Mouse (Mus musculus) ES-E14 (cell line): Measurements from ENCODE around the gene Zfp619.

ENCODE experiments used
- CHD2 ChIP-seq: IDR thresholded peaks from 2 replicates; pipeline ENCODE4 v1.6.1; 2014; ENCODE audit warnings: mild to moderate bottlenecking, low read depth, low read length, inconsistent platforms
- HCFC1 ChIP-seq: IDR thresholded peaks from 2 replicates; pipeline ENCODE4 v1.6.1; 2012; ENCODE audit warnings: low read length, inconsistent platforms, borderline replicate concordance; ENCODE audit not compliant: insufficient read depth
- MAFK ChIP-seq: IDR thresholded peaks from 2 replicates; pipeline ENCODE4 v1.6.1; 2014; ENCODE audit warnings: mild to moderate bottlenecking, low read depth, low read length, inconsistent platforms; ENCODE audit not compliant: insufficient read depth
- ZC3H11A ChIP-seq: IDR thresholded peaks from 2 replicates; pipeline ENCODE4 v1.6.1; 2012; ENCODE audit warnings: low read depth, mild to moderate bottlenecking, inconsistent platforms, low read length, borderline replicate concordance
- ZNF384 ChIP-seq: IDR thresholded peaks from 2 replicates; pipeline ENCODE4 v1.6.1; 2012; ENCODE audit warnings: low read depth, low read length, inconsistent platforms

DNA sequence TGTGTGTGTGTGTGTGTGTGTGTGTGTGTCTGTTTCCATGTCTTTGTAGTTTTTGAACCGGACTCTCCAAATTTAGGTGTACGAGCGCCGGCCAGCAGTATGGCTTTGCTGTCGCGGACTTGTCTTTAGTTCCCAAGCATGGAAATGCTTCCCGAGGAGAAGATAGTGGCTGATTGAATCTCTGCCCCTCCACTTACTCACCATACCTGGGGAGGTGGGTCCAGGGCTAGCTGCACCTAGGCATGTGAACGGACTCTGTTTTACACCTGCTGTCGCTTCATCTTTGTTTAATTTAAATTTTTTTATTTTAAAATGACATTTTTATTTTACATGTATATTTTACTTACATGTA is 29.7 kb upstream of the Zfp619 start:
- TF ChIP-seq ZNF384 (no peak), HCFC1 (no peak), ZC3H11A (no peak), CHD2 (no peak), MAFK (no peak)
